Mouse (Mus musculus): ENCODE data around the gene Olfr459. TPM values are rescaled to one million over a fixed set of nuclear protein-coding genes. Genes with fewer than 3 reads are reported as not detected.

Gene Olfr459
- total RNA-seq, 2 experiments from 2014 or later: not detected

Other genes with a start within 250 kb of the Olfr459 start
- 1 to 10 TPM; 2.4 to 3.0 TPM for gene Ephb6, start 169.7 kb downstream of the Olfr459 start, total RNA-seq (2021)
- gene Trpv6, start 138.8 kb downstream of the Olfr459 start, total RNA-seq (2021): not detected
- not detected for gene Trpv5, start 94.4 kb downstream of the Olfr459 start, total RNA-seq (2021)
- gene Llcfc1, start 90.7 kb downstream of the Olfr459 start, total RNA-seq (2021): not detected
- gene Kel, start 70.8 kb downstream of the Olfr459 start, total RNA-seq (2021): under 1 TPM in 1 of 2 experiments, not detected in 1; 0.36 TPM
- not detected for gene Pip, start 72.4 kb upstream of the Olfr459 start, total RNA-seq (2021)
- not detected for gene Sval2, start 77.8 kb upstream of the Olfr459 start, total RNA-seq (2021)
- gene Sval1, start 176.5 kb upstream of the Olfr459 start, total RNA-seq (2021): not detected
- not detected for gene Sval3, start 193.0 kb upstream of the Olfr459 start, total RNA-seq (2021)